Mouse (Mus musculus) hindbrain, embryonic 13.5 days (tissue): ENCODE results near the gene Zar1. TPM values are rescaled to one million over a fixed set of nuclear protein-coding genes. Genes with fewer than 3 reads are reported as not detected.
"Not testable (repeated sequence)": the region's sequence is repeated elsewhere in the genome, so short reads cannot be mapped to it uniquely, and the experiment has no call there.

ENCODE experiments used
- ATAC-seq: fragments of 200-750 bp; cut with Nextera tagmentation; 2 replicates; pipeline ENCODE4 v1.8.0; 2017; ENCODE audit warnings: moderate TSS enrichment; ENCODE audit not compliant: low FRiP score
- H3K27ac ChIP-seq: fragments of 300-500 bp; sonication (generic); 2 replicates; pipeline ENCODE4 v1.5.1; 2015; ENCODE audit warnings: inconsistent platforms, mild to moderate bottlenecking, moderate library complexity
- H3K27me3 ChIP-seq: fragments of 300-500 bp; sonication (generic); 2 replicates; pipeline ENCODE4 v1.6.1; 2015; ENCODE audit warnings: mild to moderate bottlenecking, inconsistent platforms
- H3K36me3 ChIP-seq: fragments of 300-500 bp; sonication (generic); 2 replicates; pipeline ENCODE4 v1.6.1; 2015; ENCODE audit warnings: mild to moderate bottlenecking, inconsistent platforms
- H3K4me1 ChIP-seq: fragments of 300-500 bp; sonication (generic); replicated peaks from 2 replicates; pipeline ENCODE4 v1.6.1; 2015; ENCODE audit warnings: inconsistent platforms
- H3K4me2 ChIP-seq: fragments of 300-500 bp; sonication (generic); 2 replicates; pipeline ENCODE4 v1.6.1; 2015; ENCODE audit warnings: inconsistent platforms, mild to moderate bottlenecking, moderate library complexity
- H3K4me3 ChIP-seq: fragments of 300-500 bp; sonication (generic); 2 replicates; pipeline ENCODE4 v1.5.1; 2015; ENCODE audit warnings: mild to moderate bottlenecking, inconsistent platforms
- H3K9ac ChIP-seq: fragments of 300-500 bp; sonication (generic); 2 replicates; pipeline ENCODE4 v1.6.1; 2015; ENCODE audit warnings: mild to moderate bottlenecking, inconsistent platforms
- H3K9me3 ChIP-seq: fragments of 300-500 bp; sonication (generic); 2 replicates; pipeline ENCODE4 v1.6.1; 2016; ENCODE audit warnings: inconsistent platforms
- WGBS: fragments of 180-500 bp; shearing (Covaris S2); methylation state at CpG from one replicate; pipeline ENCODE4 v1.1.7; 2015; 5-methylcytosine and 5-hydroxymethylcytosine counted together
- polyA plus RNA-seq: library from polyadenylated mRNA; unstranded; fragments of >200 nt; fragmentation: Nextera tagmentation; extraction: Ambion mirVana; gene quantifications from 2 replicates; pipeline ENCODE4 v1.2.1, GENCODE M21; 2015

The Zar1 gene
- polyA plus RNA-seq, 1 experiment from 2014 or later, result 3.4 TPM

GRCm38 (mm10) chr5:72563183-72563582 lies 17.9 kb downstream of the Zar1 start:
- H3K27me3 ChIP-seq, ATAC-seq, H3K4me1 ChIP-seq, H3K4me3 ChIP-seq, H3K9me3 ChIP-seq, H3K36me3 ChIP-seq, H3K4me2 ChIP-seq, H3K9ac ChIP-seq, H3K27ac ChIP-seq: not testable (repeated sequence)
- WGBS, result 96% methylated on average over 2 of the region's 2 CpGs

- H3K27me3 ChIP-seq, result no peaks in the 10 kb centered on the region
- H3K4me1 ChIP-seq, result peaks cover 13% of the 10 kb centered on the region
- H3K9ac ChIP-seq, result no peak overlapping the region
- no peak for ATAC-seq
- H3K4me3 ChIP-seq, result no peak overlapping the region
- no peaks in the 10 kb centered on the region for H3K9me3 ChIP-seq
- no peaks in the 10 kb centered on the region for H3K36me3 ChIP-seq
- no peak overlapping the region for H3K4me2 ChIP-seq
- no peak overlapping the region for H3K27ac ChIP-seq
- WGBS, result 90% methylated on average over 3 of the region's 3 CpGs
These were observed 20.0 kb downstream of the Zar1 start for GRCm38 (mm10) chr5:72560976-72561628.

GRCm38 (mm10) chr5:72559544-72560049 lies 21.5 kb downstream of the Zar1 start, which contains the start of gene Nfxl1:
Gene Nfxl1, minus strand, starts transcription at chr5:72559684.
- Histone ChIP-seq H3K4me2 (peak within 1 kb of the TSS; percentile 89), H3K4me3 (peak within 1 kb of the TSS; percentile 88), H3K9ac (peak within 1 kb of the TSS; percentile 89), H3K27me3 (no peaks in the 10 kb centered on the region), H3K9me3 (no peaks in the 10 kb centered on the region), H3K36me3 (peaks cover 5% of the 10 kb centered on the region), H3K4me1 (peaks cover 13% of the 10 kb centered on the region), H3K27ac (peak within 1 kb of the TSS; percentile 80)
- WGBS, result under 1% methylated on average over 42 of the region's 42 CpGs
- ATAC-seq, result peak; percentile 96

- peak; percentile 85 for ATAC-seq
- H3K9ac ChIP-seq, result peak overlapping the region; percentile 89
- WGBS, result under 1% methylated on average over 57 of the region's 57 CpGs
These were observed 22.1 kb downstream of the Zar1 start for GRCm38 (mm10) chr5:72558716-72559526.

GRCm38 (mm10) chr5:72556245-72556644 lies 24.8 kb downstream of the Zar1 start:
- Histone ChIP-seq H3K9me3 (no peaks in the 10 kb centered on the region), H3K4me1 (peaks cover 13% of the 10 kb centered on the region), H3K27me3 (no peaks in the 10 kb centered on the region), H3K36me3 (peaks cover 18% of the 10 kb centered on the region), H3K9ac (no peak overlapping the region), H3K4me3 (no peak overlapping the region), H3K4me2 (no peak overlapping the region), H3K27ac (no peak overlapping the region)
- WGBS, result 84% methylated on average over 3 of the region's 3 CpGs
- no peak for ATAC-seq

More at GRCm38 (mm10) chr5:72558716-72559526, 22.1 kb downstream of the Zar1 start:
- Histone ChIP-seq H3K4me2 (peak overlapping the region; percentile 89), H3K36me3 (peaks cover 9% of the 10 kb centered on the region), H3K4me3 (peak overlapping the region; percentile 88), H3K27ac (peak overlapping the region; percentile 80), H3K9me3 (no peaks in the 10 kb centered on the region), H3K27me3 (no peaks in the 10 kb centered on the region), H3K4me1 (peaks cover 13% of the 10 kb centered on the region)

GRCm38 (mm10) chr5:72551209-72551608 lies 29.8 kb downstream of the Zar1 start:
- Histone ChIP-seq H3K4me2 (no peak overlapping the region), H3K9ac (no peak overlapping the region), H3K9me3 (no peaks in the 10 kb centered on the region), H3K27ac (no peak overlapping the region), H3K4me1 (no peaks in the 10 kb centered on the region), H3K4me3 (no peak overlapping the region), H3K27me3 (no peaks in the 10 kb centered on the region), H3K36me3 (peaks cover 18% of the 10 kb centered on the region)
- ATAC-seq, result no peak
- 97% methylated on average over 3 of the region's 3 CpGs for WGBS

- no peak for ATAC-seq
- peaks cover 42% of the 10 kb centered on the region for H3K36me3 ChIP-seq
- no peaks in the 10 kb centered on the region for H3K4me1 ChIP-seq
- no peak overlapping the region for H3K4me2 ChIP-seq
- H3K4me3 ChIP-seq, result no peak overlapping the region
- H3K9me3 ChIP-seq, result no peaks in the 10 kb centered on the region
- WGBS, result 98% methylated on average over 3 of the region's 3 CpGs
- H3K9ac ChIP-seq, result no peak overlapping the region
- no peak overlapping the region for H3K27ac ChIP-seq
- no peaks in the 10 kb centered on the region for H3K27me3 ChIP-seq
These were observed 52.2 kb downstream of the Zar1 start for GRCm38 (mm10) chr5:72528896-72529295.

Other genes starting within 250 kb of the Zar1 start
- 4.6 and 4.8 TPM in 2 replicates for gene Corin, start 76.8 kb downstream of the Zar1 start, polyA plus RNA-seq
- 14.5 and 15.6 TPM in 2 replicates for gene Nfxl1, start 21.6 kb downstream of the Zar1 start, polyA plus RNA-seq
- 7.6 and 7.8 TPM in 2 replicates for gene Gm5868, start 6.3 kb upstream of the Zar1 start, polyA plus RNA-seq
- not detected in 2 replicates for gene Cnga1, start 63.0 kb upstream of the Zar1 start, polyA plus RNA-seq
- gene Nipal1, start 66.5 kb upstream of the Zar1 start, polyA plus RNA-seq, result 0.48 and 0.58 TPM in 2 replicates
- 0.10 TPM in 1 of 2 replicates, not detected in the other for gene Txk, start 171.5 kb upstream of the Zar1 start, polyA plus RNA-seq